Comparison of ENCODE assay signal across 28 mouse cellular contexts in the genomic region with DNA sequence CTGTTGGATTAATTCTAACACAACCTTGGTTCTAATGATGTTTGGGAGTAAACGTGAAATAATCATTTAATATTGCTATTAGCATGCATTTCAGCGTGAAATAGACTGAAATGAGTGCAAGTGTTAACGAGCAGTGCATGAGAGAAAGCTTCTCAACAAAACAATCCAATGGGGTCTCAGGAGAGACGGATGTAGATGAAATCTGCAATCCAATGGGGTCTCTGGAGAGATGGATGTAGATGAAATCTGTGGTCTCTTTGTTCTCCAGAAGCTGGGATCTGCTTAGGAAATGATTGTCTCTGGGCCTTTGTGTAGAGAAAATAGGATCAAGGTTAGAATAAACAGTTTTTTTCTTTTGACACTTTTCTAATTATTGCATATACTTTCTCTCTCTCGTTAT.
A peak's percentile ranks its signal among the peaks of the same experiment; 100 is the strongest.
DNase-seq lines count a peak whose midpoint lies in the region; ATAC-seq and TF ChIP-seq lines count a peak whose summit lies in the region.
"Had no signal": no experiment of that assay in that cellular context is flagged by ENCODE, and none has a peak within 500 bp of the region (broad histone marks: within the 10 kb centered on the region; RNA-seq: fewer than 3 reads in every experiment).

No protein-coding gene starts in this region.

- H3K4me2 ChIP-seq in midbrain, embryonic 12.5 days (replicated peaks): no peak overlapping the region
- H3K4me2 ChIP-seq in midbrain, embryonic 11.5 days: no peak overlapping the region
- no peak overlapping the region for H3K4me2 ChIP-seq in midbrain, embryonic 15.5 days
- H3K4me2 ChIP-seq: embryonic facial prominence, embryonic 15.5 days; heart, embryonic 11.5 days; liver, embryonic 11.5 days; lung, embryonic 15.5 days had no signal

- TF ChIP-seq POLR2A in brain, embryonic 14.5 days (IDR thresholded peaks at IDR 0.05; ENCODE audit: borderline replicate concordance, extremely low read depth, insufficient read depth, insufficient read length, poor library complexity, severe bottlenecking): no peak

- WGBS in midbrain, embryonic 12.5 days: 37% methylated on average over 5 of the region's 5 CpGs
- WGBS in midbrain, embryonic 11.5 days: 60% methylated on average over 5 of the region's 5 CpGs
- WGBS in midbrain, embryonic 15.5 days: 22% methylated on average over 5 of the region's 5 CpGs

- no peak; the same call in 1 of the 2 replicates for ATAC-seq in midbrain, embryonic 12.5 days (ENCODE audit: low FRiP score, low read depth)
- no peak for ATAC-seq in midbrain, embryonic 11.5 days (ENCODE audit: low FRiP score)
- no peak for ATAC-seq in midbrain, embryonic 15.5 days (replicated peaks)
- ATAC-seq: forebrain, embryonic 14.5 days; intestine, postnatal 0 days had no signal

- H3K9ac ChIP-seq in midbrain, embryonic 12.5 days (replicated peaks): no peak overlapping the region
- no peak overlapping the region for H3K9ac ChIP-seq in midbrain, embryonic 11.5 days (ENCODE audit: low read length)
- no peak overlapping the region for H3K9ac ChIP-seq in midbrain, embryonic 15.5 days
- H3K9ac ChIP-seq: embryonic facial prominence, embryonic 15.5 days; limb, embryonic 13.5 days; lung, embryonic 15.5 days had no signal

- H3K9me3 ChIP-seq in midbrain, embryonic 12.5 days: no peaks in the 10 kb centered on the region
- no peaks in the 10 kb centered on the region for H3K9me3 ChIP-seq in midbrain, embryonic 11.5 days (ENCODE audit: control insufficient read depth, low read length)
- H3K9me3 ChIP-seq in midbrain, embryonic 15.5 days: no peaks in the 10 kb centered on the region
- H3K9me3 ChIP-seq: embryonic facial prominence, embryonic 15.5 days; G1E; limb, embryonic 13.5 days; lung, embryonic 15.5 days had no signal

- no peak overlapping the region for H3K4me3 ChIP-seq in midbrain, embryonic 12.5 days
- H3K4me3 ChIP-seq in midbrain, embryonic 11.5 days (ENCODE audit: low read depth, low read length): no peak overlapping the region
- no peak overlapping the region for H3K4me3 ChIP-seq in midbrain, embryonic 15.5 days
- H3K4me3 ChIP-seq: embryonic facial prominence, embryonic 15.5 days; gastrocnemius, adult 2 months; left cerebral cortex, adult 2 months; limb, embryonic 13.5 days; lung, embryonic 15.5 days had no signal

- peaks cover 3% of the 10 kb centered on the region; the same call in 1 of the 2 replicates for H3K4me1 ChIP-seq in midbrain, embryonic 12.5 days
- H3K4me1 ChIP-seq in midbrain, embryonic 11.5 days (ENCODE audit: control insufficient read depth, insufficient read depth, low read length): no peaks in the 10 kb centered on the region
- H3K4me1 ChIP-seq in midbrain, embryonic 15.5 days: peaks cover 8% of the 10 kb centered on the region; the same call in 1 of the 2 replicates
- H3K4me1 ChIP-seq: embryonic facial prominence, embryonic 15.5 days; lung, embryonic 15.5 days had no signal

- H3K27ac ChIP-seq in midbrain, embryonic 12.5 days (replicated peaks): peak overlapping the region; percentile 35; the same call in 1 of the 2 replicates
- no peak overlapping the region for H3K27ac ChIP-seq in midbrain, embryonic 11.5 days (ENCODE audit: low read depth, low read length)
- H3K27ac ChIP-seq in midbrain, embryonic 15.5 days: peak overlapping the region; percentile 17; the same call in 1 of the 2 replicates
- H3K27ac ChIP-seq: embryonic facial prominence, embryonic 15.5 days; gastrocnemius, adult 2 months; left cerebral cortex, adult 2 months; limb, embryonic 13.5 days; lung, embryonic 15.5 days had no signal

- H3K36me3 ChIP-seq in midbrain, embryonic 12.5 days: no peaks in the 10 kb centered on the region
- H3K36me3 ChIP-seq in midbrain, embryonic 11.5 days (ENCODE audit: control insufficient read depth, insufficient read depth, low read length): no peaks in the 10 kb centered on the region
- H3K36me3 ChIP-seq in midbrain, embryonic 15.5 days (replicated peaks): no peaks in the 10 kb centered on the region
- H3K36me3 ChIP-seq: embryonic facial prominence, embryonic 15.5 days; G1E; limb, embryonic 13.5 days; lung, embryonic 15.5 days had no signal

- no peaks in the 10 kb centered on the region for H3K27me3 ChIP-seq in midbrain, embryonic 12.5 days
- no peaks in the 10 kb centered on the region for H3K27me3 ChIP-seq in midbrain, embryonic 11.5 days (ENCODE audit: control insufficient read depth, insufficient read depth, low read length)
- H3K27me3 ChIP-seq in midbrain, embryonic 15.5 days (replicated peaks): no peaks in the 10 kb centered on the region
- H3K27me3 ChIP-seq: embryonic facial prominence, embryonic 15.5 days; limb, embryonic 13.5 days; lung, embryonic 15.5 days had no signal

- peak; percentile 31 for DNase-seq in embryo, embryonic 11 days
- DNase-seq in embryo, embryonic 10.5 days (ENCODE audit: low spot score): no peak
- DNase-seq in midbrain, embryonic 11.5 days (ENCODE audit: low spot score, missing footprints): no peak
- peak; percentile 76 for DNase-seq in brain, embryonic 14.5 days (ENCODE audit: low read depth)
- DNase-seq in B cell, adult 2 months: no peak
- DNase-seq: adrenal gland, adult 8-10 months; cerebellum, adult 8-10 months; cerebellum, postnatal 25 days; gastrocnemius, adult 2 months; gastrocnemius, postnatal 36 days; heart, adult 18-20 months; heart, postnatal 36 days; kidney, adult 9 months; kidney, postnatal 14 days; right cerebral cortex, adult 18-20 months; spleen, adult 18-20 months; thymus, postnatal 14 days had no signal

- TF ChIP-seq CTCF in brain, embryonic 14.5 days (IDR thresholded peaks at IDR 0.05; ENCODE audit: borderline replicate concordance, extremely low read depth, insufficient read depth, insufficient read length): no peak

Comparison
In these comparisons a context has a peak if more than half of its experiments do, and no peak if none do; other contexts are left out.
1. DNase-seq: peak in embryo, embryonic 11 days (single experiment) and brain, embryonic 14.5 days (single experiment); none in embryo, embryonic 10.5 days (single experiment), midbrain, embryonic 11.5 days (single experiment) and B cell, adult 2 months (0 of 2).